Mouse (Mus musculus) kidney, postnatal 0 days (tissue): ENCODE results near the gene Jun. TPM values are rescaled to one million over a fixed set of nuclear protein-coding genes. Genes with fewer than 3 reads are reported as not detected.
A peak's percentile ranks its signal among the peaks of the same experiment; 100 is the strongest.

Source experiments
- ATAC-seq: fragments of 200-750 bp; cut with Nextera tagmentation; replicated peaks from 2 replicates; pipeline ENCODE4 v1.8.0; 2017; ENCODE audit warnings: low read depth, moderate number of reproducible peaks, moderate TSS enrichment, moderate library complexity; ENCODE audit not compliant: low FRiP score
- DNase-seq: peaks from one replicate; pipeline ENCODE4 v3.0.0-alpha.2; 2016; ENCODE audit warnings: low spot score
- H3K27ac ChIP-seq: fragments of 300-500 bp; sonication (generic); 2 replicates; pipeline ENCODE4 v1.5.1; 2014; ENCODE audit warnings: mild to moderate bottlenecking
- H3K27me3 ChIP-seq: fragments of 300-500 bp; sonication (generic); 2 replicates; pipeline ENCODE4 v1.6.1; 2014; ENCODE audit warnings: low read length, mixed read lengths; ENCODE audit not compliant: insufficient read depth
- H3K36me3 ChIP-seq: fragments of 300-500 bp; sonication (generic); 2 replicates; pipeline ENCODE4 v1.6.1; 2014; ENCODE audit warnings: low read length, mixed read lengths; ENCODE audit not compliant: insufficient read depth
- H3K4me1 ChIP-seq: fragments of 300-500 bp; sonication (generic); replicated peaks from 2 replicates; pipeline ENCODE4 v1.6.1; 2014; ENCODE audit warnings: antibody characterized with exemption, low read length, mixed read lengths; ENCODE audit not compliant: insufficient read depth
- H3K4me2 ChIP-seq: fragments of 300-500 bp; sonication (generic); 2 replicates; pipeline ENCODE4 v1.6.1; 2014; ENCODE audit warnings: mild to moderate bottlenecking, low read length, moderate library complexity, mixed read lengths
- H3K4me3 ChIP-seq: fragments of 300-500 bp; sonication (generic); replicated peaks from 2 replicates; pipeline ENCODE4 v1.5.1; 2014; ENCODE audit warnings: low read depth, low read length
- H3K9ac ChIP-seq: fragments of 300-500 bp; sonication (generic); 2 replicates; pipeline ENCODE4 v1.6.1; 2014; ENCODE audit warnings: low read depth, low read length
- H3K9me3 ChIP-seq: fragments of 300-500 bp; sonication (generic); replicated peaks from 2 replicates; pipeline ENCODE4 v1.6.1; 2016; ENCODE audit warnings: low read length, inconsistent platforms, mixed read lengths
- CTCF ChIP-seq: IDR thresholded peaks from 2 replicates; pipeline ENCODE4 v1.5.1; 2016; ENCODE audit warnings: antibody characterized with exemption, low read depth, mild to moderate bottlenecking, moderate library complexity
- WGBS: fragments of 180-500 bp; shearing (Covaris S2); extraction: QIAGEN DNeasy Blood & Tissue Kit; methylation state at CpG from one replicate; pipeline ENCODE4 v1.1.7; 2014; 5-methylcytosine and 5-hydroxymethylcytosine counted together
- polyA plus RNA-seq: library from polyadenylated mRNA; unstranded; fragments of >200 nt; fragmentation: Nextera tagmentation; extraction: Ambion mirVana; gene quantifications from 2 replicates; pipeline ENCODE4 v1.2.1, GENCODE M21; 2015

Gene Jun
- polyA plus RNA-seq, 1 experiment from 2014 or later = 55.1 TPM

GRCm38 (mm10) chr4:95096731-95097130 is 44.7 kb upstream of the Jun start:
- no peak for DNase-seq
- Histone ChIP-seq H3K27me3 (no peaks in the 10 kb centered on the region), H3K36me3 (no peaks in the 10 kb centered on the region), H3K4me1 (peaks cover 7% of the 10 kb centered on the region; the same call in 1 of the 2 replicates), H3K9ac (no peak overlapping the region), H3K4me3 (no peak overlapping the region), H3K4me2 (no peak overlapping the region), H3K9me3 (no peaks in the 10 kb centered on the region), H3K27ac (no peak overlapping the region)
- no peak for ATAC-seq
- no peak for TF ChIP-seq CTCF
- WGBS = 66% methylated on average over 2 of the region's 2 CpGs

- TF ChIP-seq CTCF = no peak
- ATAC-seq (no peak), DNase-seq (no peak)
- no peaks in the 10 kb centered on the region for H3K27me3 ChIP-seq
- H3K36me3 ChIP-seq = no peaks in the 10 kb centered on the region
- no peak overlapping the region for H3K9ac ChIP-seq
- H3K9me3 ChIP-seq = no peaks in the 10 kb centered on the region
- peaks cover 7% of the 10 kb centered on the region; the same call in 1 of the 2 replicates for H3K4me1 ChIP-seq
- 85% methylated on average over 6 of the region's 6 CpGs for WGBS
- no peak overlapping the region for H3K4me2 ChIP-seq
- H3K4me3 ChIP-seq = no peak overlapping the region
- H3K27ac ChIP-seq = no peak overlapping the region
Measured at GRCm38 (mm10) chr4:95095911-95096310, 43.9 kb upstream of the Jun start.

- H3K27me3 ChIP-seq = no peaks in the 10 kb centered on the region
- H3K36me3 ChIP-seq = no peaks in the 10 kb centered on the region
- TF ChIP-seq CTCF = no peak
- ATAC-seq = no peak
- H3K4me2 ChIP-seq = no peak overlapping the region
- WGBS = 91% methylated on average over 6 of the region's 6 CpGs
- H3K4me1 ChIP-seq = peaks cover 7% of the 10 kb centered on the region; the same call in 1 of the 2 replicates
- H3K27ac ChIP-seq = no peak overlapping the region; the same call in 1 of the 2 replicates
- H3K9me3 ChIP-seq = no peaks in the 10 kb centered on the region
- no peak overlapping the region for H3K9ac ChIP-seq
- no peak overlapping the region for H3K4me3 ChIP-seq
- no peak for DNase-seq
Measured at GRCm38 (mm10) chr4:95095355-95095754, 43.3 kb upstream of the Jun start.

- peak overlapping the region; percentile 47 for H3K27ac ChIP-seq
- TF ChIP-seq CTCF = no peak
- no peak overlapping the region for H3K9ac ChIP-seq
- H3K4me1 ChIP-seq = peaks cover 7% of the 10 kb centered on the region; the same call in 1 of the 2 replicates
- no peaks in the 10 kb centered on the region for H3K9me3 ChIP-seq
- DNase-seq = peak; percentile 48
- H3K36me3 ChIP-seq = no peaks in the 10 kb centered on the region
- no peaks in the 10 kb centered on the region for H3K27me3 ChIP-seq
- no peak overlapping the region for H3K4me3 ChIP-seq
- WGBS = 34% methylated on average over 4 of the region's 4 CpGs
- no peak overlapping the region for H3K4me2 ChIP-seq
- no peak for ATAC-seq
Measured at GRCm38 (mm10) chr4:95094700-95095113, 42.7 kb upstream of the Jun start.

GRCm38 (mm10) chr4:95093615-95094014 is 41.6 kb upstream of the Jun start:
- 30% methylated on average over 6 of the region's 6 CpGs for WGBS
- Histone ChIP-seq H3K27ac (peak overlapping the region; percentile 57; the same call in 1 of the 2 replicates), H3K36me3 (no peaks in the 10 kb centered on the region), H3K27me3 (no peaks in the 10 kb centered on the region), H3K9ac (no peak overlapping the region), H3K4me2 (no peak overlapping the region), H3K4me3 (no peak overlapping the region), H3K9me3 (no peaks in the 10 kb centered on the region), H3K4me1 (peaks cover 7% of the 10 kb centered on the region; the same call in 1 of the 2 replicates)
- ATAC-seq (no peak; the same call in 1 of the 2 replicates), DNase-seq (peak; percentile 72)
- no peak for TF ChIP-seq CTCF

- ATAC-seq (no peak), DNase-seq (no peak)
- no peak overlapping the region for H3K9ac ChIP-seq
- no peak overlapping the region for H3K27ac ChIP-seq
- no peak overlapping the region for H3K4me3 ChIP-seq
- no peaks in the 10 kb centered on the region for H3K9me3 ChIP-seq
- no peaks in the 10 kb centered on the region for H3K36me3 ChIP-seq
- no peak overlapping the region for H3K4me2 ChIP-seq
- 85% methylated on average over 4 of the region's 4 CpGs for WGBS
- H3K4me1 ChIP-seq = peaks cover 7% of the 10 kb centered on the region; the same call in 1 of the 2 replicates
- TF ChIP-seq CTCF = no peak
- no peaks in the 10 kb centered on the region for H3K27me3 ChIP-seq
Measured at GRCm38 (mm10) chr4:95092516-95092915, 40.5 kb upstream of the Jun start.

GRCm38 (mm10) chr4:95091536-95091935 is 39.5 kb upstream of the Jun start:
- Histone ChIP-seq H3K36me3 (no peaks in the 10 kb centered on the region), H3K4me3 (no peak overlapping the region), H3K4me1 (peaks cover 7% of the 10 kb centered on the region; the same call in 1 of the 2 replicates), H3K27me3 (no peaks in the 10 kb centered on the region), H3K4me2 (no peak overlapping the region), H3K27ac (no peak overlapping the region), H3K9ac (no peak overlapping the region), H3K9me3 (no peaks in the 10 kb centered on the region)
- DNase-seq = no peak
- no peak for ATAC-seq
- no peak for TF ChIP-seq CTCF
- WGBS = 87% methylated on average over 4 of the region's 4 CpGs
